Mouse (Mus musculus): ENCODE data around the gene Cspg4. TPM values are rescaled to one million over a fixed set of nuclear protein-coding genes. Genes with fewer than 3 reads are reported as not detected.

Gene Cspg4
- polyA plus RNA-seq, 1 experiment from 2014 or later = 23.9 TPM

DNA sequence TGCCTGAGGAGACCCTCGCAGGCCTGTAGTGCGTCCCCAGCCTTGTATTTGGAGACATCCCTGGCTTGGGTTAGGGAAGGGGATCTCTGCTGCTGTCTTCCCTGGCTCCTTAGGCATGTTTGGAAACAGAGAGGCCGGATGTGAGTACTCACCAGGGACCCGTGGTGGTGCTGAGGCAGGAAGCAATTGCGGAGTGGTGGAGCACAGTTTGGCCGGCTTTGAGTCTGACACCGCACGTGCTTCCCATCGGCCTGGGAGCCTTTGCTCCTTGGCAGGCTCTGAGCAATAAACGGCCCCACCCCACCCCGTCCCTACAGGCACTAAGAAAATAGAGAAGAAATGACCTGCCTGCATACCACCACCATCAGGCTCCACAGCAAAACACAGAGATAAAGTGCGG, 18.0 kb downstream of the Cspg4 start:
- peaks cover 5% of the 10 kb centered on the region for H3K36me3 ChIP-seq (ENCODE audit: control insufficient read depth, insufficient read depth, low read length)

DNA sequence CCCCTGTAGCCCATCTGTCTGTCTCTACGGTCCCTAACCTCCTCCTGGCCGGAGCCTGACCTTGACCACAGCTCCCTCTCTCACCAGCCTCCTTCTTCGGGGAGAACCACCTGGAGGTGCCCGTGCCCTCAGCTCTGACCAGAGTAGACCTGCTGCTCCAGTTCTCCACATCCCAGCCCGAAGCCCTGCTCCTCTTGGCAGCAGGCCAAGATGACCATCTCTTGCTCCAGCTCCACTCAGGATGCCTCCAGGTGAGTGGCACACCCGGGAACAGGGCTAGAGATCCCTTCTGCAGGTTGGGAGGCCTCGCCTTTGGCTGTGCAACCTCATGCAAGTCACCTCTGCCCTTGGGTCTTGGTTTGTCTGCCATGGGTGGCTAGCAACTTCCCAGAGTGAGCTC, 18.6 kb downstream of the Cspg4 start:
- no peak for ATAC-seq (ENCODE audit: low read depth)
- Histone ChIP-seq H3K27me3 (ENCODE audit: control insufficient read depth, insufficient read depth, low read depth, low read length) (no peaks in the 10 kb centered on the region), H3K36me3 (ENCODE audit: control insufficient read depth, insufficient read depth, low read length) (peaks cover 5% of the 10 kb centered on the region), H3K4me1 (replicated peaks; ENCODE audit: control insufficient read depth, insufficient read depth, low read length) (peaks cover 18% of the 10 kb centered on the region), H3K4me2 (ENCODE audit: low read depth, low read length) (no peak overlapping the region), H3K4me3 (ENCODE audit: low read length) (no peak overlapping the region), H3K9ac (ENCODE audit: low read length) (no peak overlapping the region), H3K9me3 (ENCODE audit: control insufficient read depth, low read length) (no peaks in the 10 kb centered on the region), H3K27ac (ENCODE audit: low read length) (no peak overlapping the region)
- 59% methylated on average over 7 of the region's 7 CpGs for WGBS

More for the DNA sequence above, 18.0 kb downstream of the Cspg4 start:
- Histone ChIP-seq H3K9ac (ENCODE audit: low read length) (no peak overlapping the region), H3K27ac (ENCODE audit: low read length) (no peak overlapping the region), H3K4me3 (ENCODE audit: low read length) (no peak overlapping the region), H3K4me1 (replicated peaks; ENCODE audit: control insufficient read depth, insufficient read depth, low read length) (peaks cover 18% of the 10 kb centered on the region), H3K4me2 (ENCODE audit: low read depth, low read length) (no peak overlapping the region), H3K9me3 (ENCODE audit: control insufficient read depth, low read length) (no peaks in the 10 kb centered on the region), H3K27me3 (ENCODE audit: control insufficient read depth, insufficient read depth, low read depth, low read length) (no peaks in the 10 kb centered on the region)
- peak; percentile 22; the same call in 1 of the 2 replicates for ATAC-seq (ENCODE audit: low read depth)
- WGBS = 44% methylated on average over 12 of the region's 12 CpGs

- no peak for ATAC-seq (ENCODE audit: low read depth)
Observed at GRCm38 (mm10) chr9:56884328-56884727, 19.5 kb downstream of the Cspg4 start.

GRCm38 (mm10) chr9:56886113-56886512, 21.3 kb downstream of the Cspg4 start:
- Histone ChIP-seq H3K27ac (ENCODE audit: low read length) (no peak overlapping the region), H3K4me3 (ENCODE audit: low read length) (no peak overlapping the region), H3K4me2 (ENCODE audit: low read depth, low read length) (no peak overlapping the region), H3K4me1 (replicated peaks; ENCODE audit: control insufficient read depth, insufficient read depth, low read length) (peaks cover 22% of the 10 kb centered on the region), H3K36me3 (ENCODE audit: control insufficient read depth, insufficient read depth, low read length) (peaks cover 5% of the 10 kb centered on the region), H3K27me3 (ENCODE audit: control insufficient read depth, insufficient read depth, low read depth, low read length) (no peaks in the 10 kb centered on the region), H3K9ac (ENCODE audit: low read length) (no peak overlapping the region), H3K9me3 (ENCODE audit: control insufficient read depth, low read length) (no peaks in the 10 kb centered on the region)
- no peak for ATAC-seq (ENCODE audit: low read depth)
- 44% methylated on average over 13 of the region's 13 CpGs for WGBS

More at GRCm38 (mm10) chr9:56884328-56884727, 19.5 kb downstream of the Cspg4 start:
- Histone ChIP-seq H3K36me3 (ENCODE audit: control insufficient read depth, insufficient read depth, low read length) (peaks cover 5% of the 10 kb centered on the region), H3K4me2 (ENCODE audit: low read depth, low read length) (no peak overlapping the region), H3K9me3 (ENCODE audit: control insufficient read depth, low read length) (no peaks in the 10 kb centered on the region), H3K27ac (ENCODE audit: low read length) (no peak overlapping the region), H3K9ac (ENCODE audit: low read length) (no peak overlapping the region), H3K4me1 (replicated peaks; ENCODE audit: control insufficient read depth, insufficient read depth, low read length) (peaks cover 18% of the 10 kb centered on the region), H3K27me3 (ENCODE audit: control insufficient read depth, insufficient read depth, low read depth, low read length) (no peaks in the 10 kb centered on the region), H3K4me3 (ENCODE audit: low read length) (no peak overlapping the region)
- WGBS = 83% methylated on average over 4 of the region's 4 CpGs

DNA sequence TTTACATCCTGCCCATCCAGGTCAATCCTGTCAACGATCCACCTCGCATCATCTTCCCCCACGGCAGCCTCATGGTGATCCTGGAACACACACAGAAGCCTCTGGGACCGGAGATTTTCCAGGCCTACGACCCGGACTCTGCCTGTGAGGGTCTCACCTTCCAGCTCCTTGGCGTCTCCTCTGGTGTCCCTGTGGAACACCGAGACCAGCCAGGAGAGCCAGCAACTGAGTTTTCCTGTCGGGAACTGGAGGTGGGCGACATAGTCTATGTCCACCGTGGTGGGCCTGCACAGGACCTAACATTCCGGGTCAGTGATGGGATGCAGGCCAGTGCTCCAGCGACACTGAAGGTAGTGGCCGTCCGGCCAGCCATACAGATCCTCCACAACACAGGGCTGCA, 21.8 kb downstream of the Cspg4 start:
- Histone ChIP-seq H3K9ac (ENCODE audit: low read length) (no peak overlapping the region), H3K4me2 (ENCODE audit: low read depth, low read length) (no peak overlapping the region), H3K9me3 (ENCODE audit: control insufficient read depth, low read length) (no peaks in the 10 kb centered on the region), H3K27ac (ENCODE audit: low read length) (no peak overlapping the region), H3K4me1 (replicated peaks; ENCODE audit: control insufficient read depth, insufficient read depth, low read length) (peaks cover 18% of the 10 kb centered on the region), H3K36me3 (ENCODE audit: control insufficient read depth, insufficient read depth, low read length) (peaks cover 5% of the 10 kb centered on the region), H3K4me3 (ENCODE audit: low read length) (no peak overlapping the region), H3K27me3 (ENCODE audit: control insufficient read depth, insufficient read depth, low read depth, low read length) (no peaks in the 10 kb centered on the region)
- no peak for ATAC-seq (ENCODE audit: low read depth)
- 86% methylated on average over 15 of the region's 15 CpGs for WGBS

- Histone ChIP-seq H3K27ac (ENCODE audit: low read length) (no peak overlapping the region), H3K27me3 (ENCODE audit: control insufficient read depth, insufficient read depth, low read depth, low read length) (no peaks in the 10 kb centered on the region), H3K4me1 (replicated peaks; ENCODE audit: control insufficient read depth, insufficient read depth, low read length) (peaks cover 12% of the 10 kb centered on the region), H3K36me3 (ENCODE audit: control insufficient read depth, insufficient read depth, low read length) (peaks cover 5% of the 10 kb centered on the region), H3K4me3 (ENCODE audit: low read length) (no peak overlapping the region), H3K4me2 (ENCODE audit: low read depth, low read length) (no peak overlapping the region), H3K9me3 (ENCODE audit: control insufficient read depth, low read length) (no peaks in the 10 kb centered on the region), H3K9ac (ENCODE audit: low read length) (no peak overlapping the region)
- WGBS = 87% methylated on average over 16 of the region's 16 CpGs
- no peak for ATAC-seq (ENCODE audit: low read depth)
Observed at GRCm38 (mm10) chr9:56887581-56887980, 22.7 kb downstream of the Cspg4 start.

- no peak overlapping the region for H3K4me3 ChIP-seq (ENCODE audit: low read length)
Observed at GRCm38 (mm10) chr9:56889817-56890216, 25.0 kb downstream of the Cspg4 start.

GRCm38 (mm10) chr9:56890522-56891250, 25.9 kb downstream of the Cspg4 start:
- Histone ChIP-seq H3K4me1 (replicated peaks; ENCODE audit: control insufficient read depth, insufficient read depth, low read length) (peaks cover 9% of the 10 kb centered on the region), H3K9ac (ENCODE audit: low read length) (no peak overlapping the region), H3K27ac (ENCODE audit: low read length) (no peak overlapping the region), H3K4me2 (ENCODE audit: low read depth, low read length) (no peak overlapping the region), H3K36me3 (ENCODE audit: control insufficient read depth, insufficient read depth, low read length) (peaks cover 5% of the 10 kb centered on the region), H3K27me3 (ENCODE audit: control insufficient read depth, insufficient read depth, low read depth, low read length) (no peaks in the 10 kb centered on the region), H3K4me3 (ENCODE audit: low read length) (no peak overlapping the region), H3K9me3 (ENCODE audit: control insufficient read depth, low read length) (no peaks in the 10 kb centered on the region)
- WGBS = 70% methylated on average over 11 of the region's 11 CpGs
- no peak for ATAC-seq (ENCODE audit: low read depth)

More at GRCm38 (mm10) chr9:56889817-56890216, 25.0 kb downstream of the Cspg4 start:
- peak; percentile 64 for ATAC-seq (ENCODE audit: low read depth)
- peaks cover 9% of the 10 kb centered on the region for H3K4me1 ChIP-seq (replicated peaks; ENCODE audit: control insufficient read depth, insufficient read depth, low read length)
- H3K27me3 ChIP-seq (ENCODE audit: control insufficient read depth, insufficient read depth, low read depth, low read length) = no peaks in the 10 kb centered on the region
- no peaks in the 10 kb centered on the region for H3K9me3 ChIP-seq (ENCODE audit: control insufficient read depth, low read length)
- H3K36me3 ChIP-seq (ENCODE audit: control insufficient read depth, insufficient read depth, low read length) = peaks cover 5% of the 10 kb centered on the region
- 12% methylated on average over 14 of the region's 14 CpGs for WGBS
- H3K27ac ChIP-seq (ENCODE audit: low read length) = no peak overlapping the region
- H3K9ac ChIP-seq (ENCODE audit: low read length) = no peak overlapping the region
- peak overlapping the region; percentile 29; the same call in 1 of the 2 replicates for H3K4me2 ChIP-seq (ENCODE audit: low read depth, low read length)

GRCm38 (mm10) chr9:56891517-56892011, 26.7 kb downstream of the Cspg4 start:
- ATAC-seq (ENCODE audit: low read depth) = peak; percentile 58
- Histone ChIP-seq H3K27ac (ENCODE audit: low read length) (no peak overlapping the region), H3K4me1 (replicated peaks; ENCODE audit: control insufficient read depth, insufficient read depth, low read length) (peaks cover 9% of the 10 kb centered on the region), H3K27me3 (ENCODE audit: control insufficient read depth, insufficient read depth, low read depth, low read length) (no peaks in the 10 kb centered on the region), H3K4me2 (ENCODE audit: low read depth, low read length) (peak overlapping the region; percentile 34; the same call in 1 of the 2 replicates), H3K9ac (ENCODE audit: low read length) (peak overlapping the region; percentile 50), H3K4me3 (ENCODE audit: low read length) (0 out of 2 replicates have a peak overlapping the region, but pooled peaks have one; percentile 5), H3K9me3 (ENCODE audit: control insufficient read depth, low read length) (no peaks in the 10 kb centered on the region), H3K36me3 (ENCODE audit: control insufficient read depth, insufficient read depth, low read length) (peaks cover 4% of the 10 kb centered on the region)
- 30% methylated on average over 12 of the region's 12 CpGs for WGBS

All from lung, embryonic 16.5 days (tissue).